Mouse (Mus musculus): ENCODE measurements around the gene Gm28374.

GRCm38 (mm10) chr19:6063081-6063480 is 19.0 kb downstream of the Gm28374 start:
- TF ChIP-seq POLR2A (IDR thresholded peaks at IDR 0.05; ENCODE audit: insufficient read length, low read depth), result no peak
- TF ChIP-seq MYOG (IDR thresholded peaks at IDR 0.05; ENCODE audit: control insufficient read depth in 1 of 3, insufficient read depth in 1 of 3, insufficient read length in 2 of 3, low read depth in 2 of 3), result no peak
- no peak for TF ChIP-seq REST (IDR thresholded peaks at IDR 0.05; ENCODE audit: insufficient read depth, insufficient read length)
- TF ChIP-seq MAX (IDR thresholded peaks at IDR 0.05; ENCODE audit: low read depth), result no peak
- no peak for TF ChIP-seq TCF12 (IDR thresholded peaks at IDR 0.05; ENCODE audit: insufficient read depth, poor library complexity, severe bottlenecking)
- no peak for TF ChIP-seq E2F4 (IDR thresholded peaks at IDR 0.05; ENCODE audit: insufficient read depth)

Data from myocyte (in vitro differentiated cells).